Mouse (Mus musculus): ENCODE measurements around the gene Chit1. TPM values are rescaled to one million over a fixed set of nuclear protein-coding genes. Genes with fewer than 3 reads are reported as not detected.

The Chit1 gene
- polyA plus RNA-seq, 1 experiment from 2014 or later, result 1.7 TPM

DNA sequence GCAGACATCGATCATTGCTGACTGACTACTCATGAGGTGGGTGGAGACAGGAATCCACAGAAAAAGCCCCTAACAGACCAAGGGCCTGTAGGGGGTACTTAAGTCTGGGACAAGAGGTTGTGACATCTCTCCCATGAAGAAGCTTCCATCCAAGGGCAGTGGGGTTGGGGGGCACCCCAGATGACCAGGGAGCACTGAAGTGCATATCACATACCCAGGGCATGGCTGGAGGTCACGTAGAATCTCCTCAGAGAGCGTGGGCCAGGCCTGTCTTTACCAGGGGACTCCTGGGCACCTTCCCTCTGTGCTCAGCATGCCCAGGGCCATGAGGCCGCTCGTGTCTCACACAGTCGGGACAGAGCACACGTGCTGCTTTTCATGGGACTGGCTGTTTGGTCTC, 3.3 kb upstream of the Chit1 start:
- no peak overlapping the region for H3K27ac ChIP-seq (ENCODE audit: low read depth, low read length)
- no peak for ATAC-seq (replicated peaks; ENCODE audit: insufficient number of reproducible peaks, low FRiP score, low TSS enrichment)
- H3K9me3 ChIP-seq (replicated peaks; ENCODE audit: control insufficient read depth, low read length), result no peaks in the 10 kb centered on the region
- peaks cover 2% of the 10 kb centered on the region; the same call in 1 of the 2 replicates for H3K27me3 ChIP-seq (ENCODE audit: control insufficient read depth, insufficient read depth, low read length)
- WGBS (ENCODE audit: insufficient replicate concordance), result 77% methylated on average over 7 of the region's 7 CpGs
- no peak overlapping the region for H3K4me2 ChIP-seq
- H3K36me3 ChIP-seq (ENCODE audit: control insufficient read depth, insufficient read depth, low read length), result no peaks in the 10 kb centered on the region
- H3K9ac ChIP-seq (ENCODE audit: low read depth, low read length), result no peak overlapping the region
- H3K4me3 ChIP-seq (ENCODE audit: low read depth, low read length), result no peak overlapping the region
- H3K4me1 ChIP-seq (ENCODE audit: control insufficient read depth, insufficient read depth, low read length), result peaks cover 4% of the 10 kb centered on the region; the same call in 1 of the 2 replicates

DNA sequence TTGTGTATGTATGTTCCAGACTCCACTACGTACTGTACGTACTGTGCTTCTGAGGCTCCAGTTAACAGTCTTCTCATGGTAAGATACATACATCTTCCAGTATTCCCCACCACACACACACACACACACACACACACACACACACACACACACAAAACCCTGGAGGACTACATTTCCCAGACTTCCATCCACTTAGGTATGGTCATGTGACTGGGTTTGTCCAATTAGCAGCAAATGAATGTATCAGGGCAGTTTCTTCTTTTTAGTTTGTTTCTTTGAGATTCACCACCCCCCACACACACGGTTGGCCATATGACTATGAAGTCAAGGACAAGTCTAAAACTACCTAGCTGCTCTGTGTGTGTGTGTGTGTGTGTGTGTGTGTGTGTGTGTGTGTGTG, 1.0 kb upstream of the Chit1 start:
- no peaks in the 10 kb centered on the region for H3K9me3 ChIP-seq (replicated peaks; ENCODE audit: control insufficient read depth, low read length)
- ATAC-seq (replicated peaks; ENCODE audit: insufficient number of reproducible peaks, low FRiP score, low TSS enrichment), result no peak
- H3K4me3 ChIP-seq (ENCODE audit: low read depth, low read length), result no peak overlapping the region
- H3K36me3 ChIP-seq (ENCODE audit: control insufficient read depth, insufficient read depth, low read length), result no peaks in the 10 kb centered on the region
- H3K27me3 ChIP-seq (ENCODE audit: control insufficient read depth, insufficient read depth, low read length), result peaks cover 2% of the 10 kb centered on the region; the same call in 1 of the 2 replicates
- H3K4me1 ChIP-seq (ENCODE audit: control insufficient read depth, insufficient read depth, low read length), result no peaks in the 10 kb centered on the region
- no peak overlapping the region for H3K27ac ChIP-seq (ENCODE audit: low read depth, low read length)
- H3K9ac ChIP-seq (ENCODE audit: low read depth, low read length), result no peak overlapping the region
- H3K4me2 ChIP-seq, result no peak overlapping the region
- 94% methylated on average over 3 of the region's 3 CpGs for WGBS (ENCODE audit: insufficient replicate concordance)

DNA sequence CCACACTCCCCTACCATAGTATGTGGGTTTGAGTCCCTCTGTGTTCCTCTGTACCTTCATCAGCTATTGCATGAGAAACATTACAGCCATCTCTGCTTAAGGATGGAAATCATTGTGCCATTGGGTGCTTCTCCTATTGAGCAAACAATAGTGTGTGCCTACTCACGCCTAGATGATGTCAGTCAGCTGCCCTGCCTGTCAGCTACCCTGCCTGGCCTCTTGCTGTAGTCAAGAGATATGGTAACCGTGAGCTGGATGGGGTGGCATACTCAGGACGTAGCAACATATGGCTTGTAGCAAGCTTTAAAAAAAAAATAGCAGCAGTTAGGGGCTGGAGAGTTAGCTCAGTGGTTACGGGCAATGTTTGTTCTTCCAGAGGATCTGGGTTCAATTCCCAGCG, 593 bp upstream of the Chit1 start:
- no peaks in the 10 kb centered on the region for H3K36me3 ChIP-seq (ENCODE audit: control insufficient read depth, insufficient read depth, low read length)
- no peak overlapping the region for H3K4me2 ChIP-seq
- 78% methylated on average over 5 of the region's 5 CpGs for WGBS (ENCODE audit: insufficient replicate concordance)
- no peak overlapping the region for H3K27ac ChIP-seq (ENCODE audit: low read depth, low read length)
- peak; percentile 75 for ATAC-seq (replicated peaks; ENCODE audit: insufficient number of reproducible peaks, low FRiP score, low TSS enrichment)
- H3K27me3 ChIP-seq (ENCODE audit: control insufficient read depth, insufficient read depth, low read length), result peaks cover 2% of the 10 kb centered on the region; the same call in 1 of the 2 replicates
- no peaks in the 10 kb centered on the region for H3K9me3 ChIP-seq (replicated peaks; ENCODE audit: control insufficient read depth, low read length)
- H3K4me1 ChIP-seq (ENCODE audit: control insufficient read depth, insufficient read depth, low read length), result no peaks in the 10 kb centered on the region
- no peak overlapping the region for H3K4me3 ChIP-seq (ENCODE audit: low read depth, low read length)
- H3K9ac ChIP-seq (ENCODE audit: low read depth, low read length), result no peak overlapping the region

DNA sequence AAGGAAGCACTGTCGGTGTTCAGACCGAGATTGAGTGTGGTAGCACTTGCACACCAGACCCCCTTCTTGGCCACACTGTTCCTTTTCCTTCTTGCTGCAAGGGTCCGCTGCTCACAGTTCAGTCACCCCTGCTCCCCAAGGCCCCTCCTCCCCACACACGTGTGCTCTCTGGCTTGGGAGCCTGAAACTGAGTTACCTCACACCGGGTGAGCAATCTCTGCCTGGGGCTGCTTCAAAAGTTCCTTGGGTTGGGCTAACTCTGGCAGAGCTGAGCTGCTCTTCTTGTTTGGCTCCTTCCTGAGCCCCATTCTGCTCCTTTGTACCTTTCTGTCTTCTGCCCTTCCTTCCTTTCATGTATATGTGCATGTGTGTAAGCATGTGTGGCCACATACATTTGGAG, 2.5 kb downstream of the Chit1 start:
- WGBS (ENCODE audit: insufficient replicate concordance), result 66% methylated on average over 5 of the region's 5 CpGs
- Histone ChIP-seq H3K4me1 (ENCODE audit: control insufficient read depth, insufficient read depth, low read length) (no peaks in the 10 kb centered on the region), H3K4me3 (ENCODE audit: low read depth, low read length) (no peak overlapping the region), H3K9me3 (replicated peaks; ENCODE audit: control insufficient read depth, low read length) (no peaks in the 10 kb centered on the region), H3K27me3 (ENCODE audit: control insufficient read depth, insufficient read depth, low read length) (no peaks in the 10 kb centered on the region; the same call in 1 of the 2 replicates), H3K9ac (ENCODE audit: low read depth, low read length) (no peak overlapping the region), H3K36me3 (ENCODE audit: control insufficient read depth, insufficient read depth, low read length) (no peaks in the 10 kb centered on the region), H3K27ac (ENCODE audit: low read depth, low read length) (no peak overlapping the region), H3K4me2 (no peak overlapping the region)
- no peak for ATAC-seq (replicated peaks; ENCODE audit: insufficient number of reproducible peaks, low FRiP score, low TSS enrichment)

DNA sequence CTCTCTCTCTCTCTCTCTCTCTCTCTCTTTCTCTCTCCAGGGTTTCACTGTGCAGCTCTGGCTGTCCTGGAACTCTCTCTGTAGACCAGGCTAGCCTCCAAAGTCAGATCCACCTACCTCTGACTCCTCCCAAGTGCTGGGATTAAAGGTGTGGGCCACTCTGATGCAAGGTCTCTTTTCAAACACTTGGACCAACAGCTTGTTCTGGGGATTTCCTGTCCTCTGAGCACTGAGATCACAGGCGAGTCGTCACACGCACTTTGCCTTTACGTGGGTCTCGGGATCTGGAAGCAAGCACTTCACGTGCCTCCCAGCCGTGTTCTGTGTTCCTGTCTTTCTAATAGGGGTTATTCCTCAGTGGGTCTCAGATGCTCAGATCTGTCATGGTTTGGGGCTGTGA, 3.0 kb downstream of the Chit1 start:
- H3K36me3 ChIP-seq (ENCODE audit: control insufficient read depth, insufficient read depth, low read length), result no peaks in the 10 kb centered on the region
- H3K9me3 ChIP-seq (replicated peaks; ENCODE audit: control insufficient read depth, low read length), result no peaks in the 10 kb centered on the region
- no peak overlapping the region for H3K27ac ChIP-seq (ENCODE audit: low read depth, low read length)
- WGBS (ENCODE audit: insufficient replicate concordance), result 74% methylated on average over 7 of the region's 7 CpGs
- H3K4me1 ChIP-seq (ENCODE audit: control insufficient read depth, insufficient read depth, low read length), result no peaks in the 10 kb centered on the region
- no peak overlapping the region for H3K9ac ChIP-seq (ENCODE audit: low read depth, low read length)
- no peak overlapping the region for H3K4me3 ChIP-seq (ENCODE audit: low read depth, low read length)
- no peaks in the 10 kb centered on the region; the same call in 1 of the 2 replicates for H3K27me3 ChIP-seq (ENCODE audit: control insufficient read depth, insufficient read depth, low read length)
- H3K4me2 ChIP-seq, result no peak overlapping the region
- no peak for ATAC-seq (replicated peaks; ENCODE audit: insufficient number of reproducible peaks, low FRiP score, low TSS enrichment)

DNA sequence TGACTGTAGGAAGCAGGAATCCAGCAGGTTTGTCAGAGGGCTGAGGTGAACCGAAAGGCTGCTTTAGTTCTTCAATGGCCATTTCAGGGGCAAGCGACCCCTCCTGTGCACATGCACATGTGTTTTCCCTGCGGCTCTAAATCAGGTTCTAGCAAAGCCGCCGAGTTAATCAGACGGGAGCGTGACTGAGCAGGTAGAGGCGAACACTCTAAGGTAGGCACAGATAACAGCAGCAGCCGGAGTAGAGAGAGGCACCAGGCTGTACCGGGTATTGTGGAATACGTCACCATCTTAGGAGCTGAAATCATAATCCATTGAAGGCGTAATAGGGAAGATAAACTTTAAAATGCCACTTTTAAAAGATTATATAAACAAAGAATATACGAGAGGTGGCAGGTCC, 3.7 kb downstream of the Chit1 start:
- 77% methylated on average over 13 of the region's 13 CpGs for WGBS (ENCODE audit: insufficient replicate concordance)
- H3K27ac ChIP-seq (ENCODE audit: low read depth, low read length), result no peak overlapping the region

DNA sequence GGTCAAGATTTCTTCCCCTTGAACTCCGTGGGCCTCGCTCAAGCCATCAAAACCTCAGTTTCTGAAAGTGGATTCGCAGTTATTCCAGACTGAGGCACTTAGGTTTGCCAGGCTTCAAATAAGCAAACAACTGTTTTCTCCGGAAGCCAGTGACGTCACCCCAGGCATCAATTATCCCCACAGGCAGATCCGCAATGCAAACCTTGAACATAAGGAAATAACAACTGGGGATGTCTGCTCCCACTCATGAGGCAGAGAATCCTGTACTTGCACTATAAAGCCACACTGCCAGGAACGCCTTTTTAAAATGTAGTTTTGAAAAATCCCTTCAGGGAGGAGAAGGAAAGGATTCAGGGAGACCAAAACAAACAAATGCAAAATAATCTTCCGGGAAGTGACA, 4.4 kb downstream of the Chit1 start:
- WGBS (ENCODE audit: insufficient replicate concordance), result 64% methylated on average over 8 of the region's 8 CpGs
- Histone ChIP-seq H3K27ac (ENCODE audit: low read depth, low read length) (no peak overlapping the region), H3K4me3 (ENCODE audit: low read depth, low read length) (no peak overlapping the region), H3K9ac (ENCODE audit: low read depth, low read length) (no peak overlapping the region), H3K9me3 (replicated peaks; ENCODE audit: control insufficient read depth, low read length) (no peaks in the 10 kb centered on the region), H3K27me3 (ENCODE audit: control insufficient read depth, insufficient read depth, low read length) (no peaks in the 10 kb centered on the region; the same call in 1 of the 2 replicates), H3K4me2 (no peak overlapping the region), H3K36me3 (ENCODE audit: control insufficient read depth, insufficient read depth, low read length) (no peaks in the 10 kb centered on the region), H3K4me1 (ENCODE audit: control insufficient read depth, insufficient read depth, low read length) (no peaks in the 10 kb centered on the region)
- ATAC-seq (replicated peaks; ENCODE audit: insufficient number of reproducible peaks, low FRiP score, low TSS enrichment), result no peak

More for the DNA sequence above, 3.7 kb downstream of the Chit1 start:
- ATAC-seq (replicated peaks; ENCODE audit: insufficient number of reproducible peaks, low FRiP score, low TSS enrichment), result no peak
- Histone ChIP-seq H3K4me1 (ENCODE audit: control insufficient read depth, insufficient read depth, low read length) (no peaks in the 10 kb centered on the region), H3K9me3 (replicated peaks; ENCODE audit: control insufficient read depth, low read length) (no peaks in the 10 kb centered on the region), H3K9ac (ENCODE audit: low read depth, low read length) (no peak overlapping the region), H3K4me2 (no peak overlapping the region), H3K4me3 (ENCODE audit: low read depth, low read length) (no peak overlapping the region), H3K27me3 (ENCODE audit: control insufficient read depth, insufficient read depth, low read length) (no peaks in the 10 kb centered on the region; the same call in 1 of the 2 replicates), H3K36me3 (ENCODE audit: control insufficient read depth, insufficient read depth, low read length) (no peaks in the 10 kb centered on the region)

DNA sequence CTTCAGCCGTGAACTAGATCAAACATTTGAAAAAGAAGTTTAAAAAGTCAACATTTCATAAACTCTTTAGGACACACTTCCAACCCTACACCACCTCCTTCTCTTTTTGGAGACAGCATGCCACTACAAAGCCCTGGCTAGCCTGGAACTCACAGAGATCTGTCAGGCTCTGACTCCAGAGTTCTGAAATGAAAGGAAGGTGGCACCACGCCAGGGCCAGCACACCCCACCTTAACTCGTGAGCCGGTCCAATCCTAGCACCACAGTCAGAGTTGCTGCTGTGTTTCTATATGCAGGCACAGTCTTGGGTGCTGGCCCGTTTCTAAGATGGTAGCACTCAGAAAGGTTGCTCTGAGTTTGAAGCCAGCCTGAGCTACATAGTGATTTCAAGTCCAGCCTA, 6.1 kb downstream of the Chit1 start:
- H3K9me3 ChIP-seq (replicated peaks; ENCODE audit: control insufficient read depth, low read length), result no peaks in the 10 kb centered on the region
- ATAC-seq (replicated peaks; ENCODE audit: insufficient number of reproducible peaks, low FRiP score, low TSS enrichment), result no peak
- no peaks in the 10 kb centered on the region for H3K4me1 ChIP-seq (ENCODE audit: control insufficient read depth, insufficient read depth, low read length)
- no peak overlapping the region for H3K4me2 ChIP-seq
- no peak overlapping the region for H3K27ac ChIP-seq (ENCODE audit: low read depth, low read length)
- H3K36me3 ChIP-seq (ENCODE audit: control insufficient read depth, insufficient read depth, low read length), result no peaks in the 10 kb centered on the region
- H3K4me3 ChIP-seq (ENCODE audit: low read depth, low read length), result no peak overlapping the region
- H3K27me3 ChIP-seq (ENCODE audit: control insufficient read depth, insufficient read depth, low read length), result no peaks in the 10 kb centered on the region; the same call in 1 of the 2 replicates
- H3K9ac ChIP-seq (ENCODE audit: low read depth, low read length), result no peak overlapping the region
- 73% methylated on average over 5 of the region's 5 CpGs for WGBS (ENCODE audit: insufficient replicate concordance)

DNA sequence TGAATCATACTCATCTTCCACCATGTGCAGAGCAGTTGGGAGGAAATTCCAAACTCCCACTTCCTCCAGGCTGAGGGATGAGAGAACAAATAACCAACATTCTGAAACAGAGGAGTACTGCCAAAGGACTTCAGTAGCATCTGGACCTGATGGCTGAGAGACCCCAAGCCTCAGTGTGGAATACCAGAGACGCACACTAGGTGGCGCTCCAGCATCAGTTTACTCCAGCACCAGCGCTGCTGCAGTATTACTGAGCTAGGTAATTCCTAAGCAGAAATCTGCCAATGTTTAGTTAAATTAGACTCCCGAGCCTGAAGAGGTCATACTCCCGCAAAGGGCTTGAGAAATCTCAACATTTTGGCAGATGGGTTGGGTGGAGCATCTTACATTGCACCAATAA, 9.1 kb downstream of the Chit1 start:
- H3K9ac ChIP-seq (ENCODE audit: low read depth, low read length), result no peak overlapping the region
- no peak for ATAC-seq (replicated peaks; ENCODE audit: insufficient number of reproducible peaks, low FRiP score, low TSS enrichment)
- no peak overlapping the region for H3K4me3 ChIP-seq (ENCODE audit: low read depth, low read length)
- H3K36me3 ChIP-seq (ENCODE audit: control insufficient read depth, insufficient read depth, low read length), result no peaks in the 10 kb centered on the region
- H3K27ac ChIP-seq (ENCODE audit: low read depth, low read length), result no peak overlapping the region
- H3K4me1 ChIP-seq (ENCODE audit: control insufficient read depth, insufficient read depth, low read length), result no peaks in the 10 kb centered on the region
- H3K27me3 ChIP-seq (ENCODE audit: control insufficient read depth, insufficient read depth, low read length), result no peaks in the 10 kb centered on the region
- 7% methylated on average over 5 of the region's 5 CpGs for WGBS (ENCODE audit: insufficient replicate concordance)
- H3K4me2 ChIP-seq, result no peak overlapping the region
- no peaks in the 10 kb centered on the region for H3K9me3 ChIP-seq (replicated peaks; ENCODE audit: control insufficient read depth, low read length)
